Mouse (Mus musculus) forebrain, embryonic 15.5 days (tissue): ENCODE measurements at regions not wholly inside any gene's neighbourhood (a gene's known extent, or its start where the extent isn't known, plus 50 kb on each side); places are given as distances from the start of the nearest gene placed in this dataset.

Experiments
- ATAC-seq: fragments of 200-750 bp; cut with Nextera tagmentation; replicated peaks from 2 replicates; pipeline ENCODE4 v1.8.0; 2017; ENCODE audit warnings: mild to moderate bottlenecking, moderate TSS enrichment, moderate library complexity
- H3K27ac ChIP-seq: fragments of 300-500 bp; sonication (generic); replicated peaks from 2 replicates; pipeline ENCODE4 v1.5.1; 2015; ENCODE audit warnings: mild to moderate bottlenecking, inconsistent platforms
- H3K27me3 ChIP-seq: fragments of 300-500 bp; sonication (generic); 2 replicates; pipeline ENCODE4 v1.6.1; 2015; ENCODE audit warnings: inconsistent platforms
- H3K36me3 ChIP-seq: fragments of 300-500 bp; sonication (generic); 2 replicates; pipeline ENCODE4 v1.6.1; 2015; ENCODE audit warnings: mild to moderate bottlenecking, inconsistent platforms
- H3K4me1 ChIP-seq: fragments of 300-500 bp; sonication (generic); 2 replicates; pipeline ENCODE4 v1.6.1; 2015; ENCODE audit warnings: inconsistent platforms
- H3K4me2 ChIP-seq: fragments of 300-500 bp; sonication (generic); replicated peaks from 2 replicates; pipeline ENCODE4 v1.6.1; 2015; ENCODE audit warnings: mild to moderate bottlenecking, inconsistent platforms
- H3K4me3 ChIP-seq: fragments of 300-500 bp; sonication (generic); 2 replicates; pipeline ENCODE4 v1.5.1; 2015; ENCODE audit warnings: mild to moderate bottlenecking, inconsistent platforms
- H3K9ac ChIP-seq: fragments of 300-500 bp; sonication (generic); replicated peaks from 2 replicates; pipeline ENCODE4 v1.6.1; 2015; ENCODE audit warnings: mild to moderate bottlenecking, inconsistent platforms
- H3K9me3 ChIP-seq: fragments of 300-500 bp; sonication (generic); 2 replicates; pipeline ENCODE4 v1.6.1; 2016; ENCODE audit warnings: inconsistent platforms
- WGBS: fragments of 180-500 bp; shearing (Covaris S2); methylation state at CpG from one replicate; pipeline ENCODE4 v1.1.7; 2015; ENCODE audit warnings: mixed read lengths; 5-methylcytosine and 5-hydroxymethylcytosine counted together

DNA sequence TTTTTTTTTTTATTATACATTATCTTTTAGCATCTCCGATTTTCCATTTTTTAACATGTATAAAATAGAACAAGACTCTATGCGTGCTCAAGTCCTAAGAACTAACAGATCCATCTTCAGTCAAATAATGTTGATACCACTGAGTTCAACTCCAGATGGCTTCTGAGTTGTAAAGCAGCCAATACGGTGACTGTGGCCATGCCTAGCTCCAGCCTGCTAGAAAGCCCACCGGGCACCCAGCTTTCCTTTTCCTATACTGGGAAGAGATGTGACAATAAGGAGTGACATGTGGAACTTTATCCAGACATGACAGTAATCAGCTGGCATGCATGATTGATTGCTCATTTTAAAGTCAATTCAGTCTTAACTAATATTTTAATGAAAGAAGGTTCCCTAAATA is 236.7 kb upstream of the Crim1 start:
- Histone ChIP-seq H3K4me3 (no peak overlapping the region), H3K27ac (no peak overlapping the region), H3K9ac (no peak overlapping the region), H3K27me3 (no peaks in the 10 kb centered on the region), H3K9me3 (no peaks in the 10 kb centered on the region), H3K4me1 (no peaks in the 10 kb centered on the region), H3K4me2 (no peak overlapping the region), H3K36me3 (no peaks in the 10 kb centered on the region)
- ATAC-seq, result peak; percentile 63; the same call in 1 of the 2 replicates
- 79% methylated on average over 4 of the region's 4 CpGs for WGBS

- H3K27me3 ChIP-seq, result no peaks in the 10 kb centered on the region
- no peaks in the 10 kb centered on the region for H3K4me1 ChIP-seq
- H3K9ac ChIP-seq, result no peak overlapping the region
- H3K4me3 ChIP-seq, result no peak overlapping the region
- no peak overlapping the region for H3K4me2 ChIP-seq
- H3K9me3 ChIP-seq, result no peaks in the 10 kb centered on the region
- no peak overlapping the region for H3K27ac ChIP-seq
- ATAC-seq, result no peak
- no peaks in the 10 kb centered on the region for H3K36me3 ChIP-seq
- 90% methylated on average over 5 of the region's 5 CpGs for WGBS
These were observed 231.5 kb upstream of the Crim1 start for GRCm38 (mm10) chr17:77968510-77968909.

GRCm38 (mm10) chr17:77969187-77969586 is 230.9 kb upstream of the Crim1 start:
- Histone ChIP-seq H3K27me3 (no peaks in the 10 kb centered on the region), H3K9ac (no peak overlapping the region), H3K36me3 (no peaks in the 10 kb centered on the region), H3K4me2 (no peak overlapping the region), H3K27ac (no peak overlapping the region), H3K4me3 (no peak overlapping the region), H3K4me1 (no peaks in the 10 kb centered on the region), H3K9me3 (no peaks in the 10 kb centered on the region)
- 89% methylated on average over 2 of the region's 2 CpGs for WGBS
- ATAC-seq, result no peak
